Mouse (Mus musculus) kidney, postnatal 36 days (tissue): ENCODE measurements around the gene Manf.

Source experiments
- DNase-seq, 2 experiments: peaks; one replicate each; pipeline ENCODE4 v3.0.0; 2021 to 2022; ENCODE audit warnings: mixed read lengths in 2 of 2

Manf gene

GRCm38 (mm10) chr9:106884306-106884705, 7.5 kb downstream of the Manf start:
- DNase-seq, result no peak

GRCm38 (mm10) chr9:106883085-106883484, 8.7 kb downstream of the Manf start:
- DNase-seq, result no peak

GRCm38 (mm10) chr9:106882176-106882575, 9.6 kb downstream of the Manf start:
- no peak for DNase-seq

- DNase-seq, result no peak
These were observed 10.6 kb downstream of the Manf start for GRCm38 (mm10) chr9:106881071-106881755.

- DNase-seq, result no peak
These were observed 12.3 kb downstream of the Manf start for GRCm38 (mm10) chr9:106879471-106879870.

GRCm38 (mm10) chr9:106876666-106877065, 15.1 kb downstream of the Manf start:
- DNase-seq, result no peak

GRCm38 (mm10) chr9:106874216-106874615, 17.6 kb downstream of the Manf start:
- no peak for DNase-seq

GRCm38 (mm10) chr9:106858036-106858435, 33.7 kb downstream of the Manf start:
- DNase-seq, result no peak

GRCm38 (mm10) chr9:106856664-106857063, 35.1 kb downstream of the Manf start:
- no peak for DNase-seq

- no peak for DNase-seq
These were observed 49.0 kb downstream of the Manf start for GRCm38 (mm10) chr9:106842800-106843199.

GRCm38 (mm10) chr9:106840569-106840968, 51.2 kb downstream of the Manf start:
- DNase-seq, result no peak

GRCm38 (mm10) chr9:106822381-106823104, 69.2 kb downstream of the Manf start:
- DNase-seq, result peak; percentile 93 to 97

GRCm38 (mm10) chr9:106821618-106822380, 70.0 kb downstream of the Manf start, which contains the start of gene Dcaf1:
Dcaf1 (plus strand) TSS chr9:106821874.
- peak; percentile 96 to 98 for DNase-seq

GRCm38 (mm10) chr9:106821050-106821617, 70.6 kb downstream of the Manf start:
- no peak for DNase-seq

- DNase-seq, result peak; percentile 9 to 51
These were observed 72.6 kb downstream of the Manf start for GRCm38 (mm10) chr9:106819201-106819600.

- no peak for DNase-seq
These were observed 73.6 kb downstream of the Manf start for GRCm38 (mm10) chr9:106818191-106818590.

- DNase-seq, result no peak
These were observed 85.3 kb downstream of the Manf start for GRCm38 (mm10) chr9:106806503-106806902.

- peak; percentile 68 to 74 for DNase-seq
These were observed 100.9 kb downstream of the Manf start for GRCm38 (mm10) chr9:106790831-106791230.

- no peak for DNase-seq
These were observed 102.4 kb downstream of the Manf start for GRCm38 (mm10) chr9:106789363-106789762.

- DNase-seq, result peak; percentile 88 to 93
These were observed 102.9 kb downstream of the Manf start, which contains the start of gene Rad54l2 for GRCm38 (mm10) chr9:106788812-106789321. Rad54l2 (minus strand) TSS chr9:106789194.
